Mouse (Mus musculus): ENCODE results near the gene Cadm1.
A peak's percentile ranks its signal among the peaks of the same experiment; 100 is the strongest.

Gene Cadm1

DNA sequence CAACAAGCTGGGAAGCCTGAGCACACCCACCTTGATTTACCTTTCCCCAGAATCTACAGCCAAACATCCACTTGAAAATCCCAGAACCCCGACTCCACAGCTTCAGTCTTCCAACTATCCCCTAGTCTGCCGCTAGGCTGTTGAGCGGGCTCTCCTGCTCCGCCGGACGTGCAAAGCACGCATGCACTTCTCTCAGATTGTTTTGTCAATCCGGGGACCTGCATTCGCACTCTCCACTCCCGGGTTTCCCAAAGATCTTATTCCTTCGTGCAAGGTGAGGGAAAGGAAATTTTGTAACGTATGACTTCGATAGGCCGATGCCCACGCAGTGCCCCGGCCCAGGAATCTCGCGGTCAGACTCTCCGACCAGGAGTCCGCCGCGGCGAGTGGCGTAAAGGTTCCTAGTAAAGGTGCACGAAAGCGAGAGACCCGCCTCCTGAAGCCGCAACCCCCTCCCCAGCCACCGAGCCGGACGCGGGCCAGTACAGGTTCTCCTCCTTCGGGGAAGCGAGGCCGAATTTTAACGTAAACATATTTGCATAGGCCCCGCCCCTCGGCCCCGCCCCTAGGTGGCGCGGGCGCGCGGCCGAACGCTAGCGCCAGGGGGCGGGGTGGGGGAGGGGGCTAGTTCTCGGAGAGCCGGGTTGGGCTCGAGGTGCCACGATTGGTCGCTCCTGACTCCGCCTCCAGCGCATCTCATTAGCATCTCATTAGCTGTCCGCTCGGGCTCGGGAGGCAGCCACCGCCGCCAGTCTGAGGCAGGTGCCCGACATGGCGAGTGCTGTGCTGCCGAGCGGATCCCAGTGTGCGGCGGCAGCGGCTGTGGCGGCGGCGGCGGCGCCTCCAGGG is at the start of gene Cadm1:
Cadm1 (plus strand) TSS at position 572 of the 849 bp plus-strand sequence.
- peak; percentile 98 for DNase-seq

DNA sequence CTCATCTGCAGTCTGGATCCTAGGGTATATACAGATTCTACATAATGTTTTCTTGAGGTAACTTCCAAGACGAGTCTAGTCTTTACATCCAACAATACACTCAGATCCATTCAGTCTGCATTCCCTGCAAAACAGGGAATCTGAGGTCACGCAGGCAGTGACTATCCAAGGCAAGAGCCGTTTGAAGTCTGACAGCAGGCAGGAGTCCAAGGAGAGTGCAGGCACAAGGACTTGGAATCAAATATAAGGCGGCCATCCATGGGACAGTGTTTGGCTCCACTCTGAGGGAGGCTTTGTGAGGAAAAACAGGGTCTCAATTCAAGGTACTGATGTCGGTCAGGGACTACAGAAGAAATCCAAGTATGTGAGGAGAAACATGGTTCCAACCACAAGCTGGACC is 45.5 kb upstream of the Cadm1 start:
- DNase-seq = no peak

DNA sequence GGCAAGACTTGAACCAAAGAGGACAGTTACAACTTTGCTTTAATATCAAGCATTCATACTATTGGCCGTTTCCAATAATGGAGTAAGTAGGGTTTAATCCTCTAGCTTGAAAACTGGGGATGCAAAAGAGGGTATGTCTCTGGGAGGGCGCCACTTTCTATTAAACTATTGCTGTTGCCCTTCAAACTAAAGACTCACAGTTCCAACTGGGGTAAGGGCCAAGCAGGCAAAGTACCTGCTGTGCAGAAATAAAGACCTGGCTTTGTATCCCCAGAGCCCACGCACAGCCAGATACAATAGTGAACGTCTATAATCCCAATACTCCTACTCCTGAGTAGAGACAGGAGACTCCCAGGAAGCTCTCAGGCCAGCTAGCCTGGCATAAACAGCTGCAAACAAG is 44.8 kb upstream of the Cadm1 start:
- no peak for DNase-seq

DNA sequence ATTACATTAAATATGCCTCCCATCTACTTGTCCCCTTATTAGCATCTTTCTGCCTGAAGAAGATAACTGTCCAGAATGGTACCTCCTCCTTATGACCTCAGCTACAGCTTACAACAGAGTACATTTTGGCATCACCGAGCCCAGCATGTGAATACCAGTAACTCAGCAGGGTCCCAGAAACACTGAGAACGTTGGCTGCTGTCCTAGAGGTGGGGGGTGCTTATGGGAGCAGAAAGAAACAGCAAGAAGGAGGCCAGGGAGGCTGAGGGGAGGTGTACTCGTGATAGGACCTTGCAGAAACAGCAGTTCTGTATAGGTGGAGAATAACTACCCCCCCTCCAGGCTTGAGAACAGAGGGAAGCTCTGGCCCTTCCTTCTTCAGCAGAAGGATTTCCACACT is 30.2 kb upstream of the Cadm1 start:
- no peak for DNase-seq

DNA sequence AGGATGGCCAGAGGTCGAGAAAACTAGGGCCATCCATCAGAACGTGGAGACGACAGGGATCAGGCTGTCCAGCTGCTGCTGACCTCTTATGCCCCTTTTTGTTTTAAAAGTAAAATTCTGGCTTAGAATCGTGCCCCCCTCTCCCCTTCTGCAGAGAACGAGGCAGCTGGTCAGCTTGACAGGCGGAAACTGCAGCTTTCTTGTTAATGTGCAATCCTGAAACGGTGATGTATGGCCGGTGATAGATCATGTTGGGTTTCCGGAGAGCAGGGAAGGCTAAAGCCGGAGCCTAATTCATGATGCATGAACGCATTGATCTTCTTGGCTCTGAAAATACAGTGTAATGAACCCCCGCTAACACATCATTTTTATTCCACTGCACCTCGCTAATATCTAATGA is 24.0 kb upstream of the Cadm1 start:
- DNase-seq = no peak

DNA sequence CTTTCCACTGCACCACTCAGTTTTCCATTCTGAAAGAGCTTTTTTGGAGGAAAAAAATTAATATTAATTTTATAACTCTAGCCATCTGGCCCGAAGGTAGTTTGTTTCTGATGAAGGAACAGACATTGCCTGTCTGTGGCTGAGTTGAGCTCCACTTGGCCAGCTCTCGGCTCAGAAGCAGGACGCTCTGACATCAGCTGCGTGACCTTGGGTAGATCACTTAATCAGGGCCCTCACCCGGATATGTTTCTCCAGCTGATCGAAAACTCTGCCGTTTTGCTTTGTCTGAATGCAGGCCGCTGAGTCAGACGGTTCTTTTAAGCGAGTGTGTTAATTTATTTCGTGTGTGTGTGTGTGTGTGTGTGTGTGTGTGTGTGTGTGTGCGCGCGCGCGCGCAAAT is 23.1 kb upstream of the Cadm1 start:
- DNase-seq = no peak

DNA sequence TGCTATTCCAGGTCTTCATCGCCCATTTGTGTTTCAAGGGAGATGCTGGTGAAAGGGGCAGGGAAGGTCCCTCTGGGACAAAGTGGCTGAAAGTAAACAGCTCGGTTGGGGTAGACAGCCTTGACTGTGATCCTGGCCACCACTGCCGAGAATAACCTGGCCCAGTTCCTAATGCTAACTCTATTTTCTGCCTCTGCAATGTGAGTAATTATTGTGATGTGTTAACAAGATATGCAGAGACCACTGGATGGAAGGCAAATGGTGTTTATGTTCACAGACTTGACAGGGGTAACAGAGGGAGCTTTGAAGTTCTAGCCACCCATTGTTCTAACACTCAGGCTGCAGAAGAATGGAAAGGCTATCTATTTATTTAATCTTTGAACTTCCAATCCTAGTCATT is 21.9 kb upstream of the Cadm1 start:
- DNase-seq = no peak

DNA sequence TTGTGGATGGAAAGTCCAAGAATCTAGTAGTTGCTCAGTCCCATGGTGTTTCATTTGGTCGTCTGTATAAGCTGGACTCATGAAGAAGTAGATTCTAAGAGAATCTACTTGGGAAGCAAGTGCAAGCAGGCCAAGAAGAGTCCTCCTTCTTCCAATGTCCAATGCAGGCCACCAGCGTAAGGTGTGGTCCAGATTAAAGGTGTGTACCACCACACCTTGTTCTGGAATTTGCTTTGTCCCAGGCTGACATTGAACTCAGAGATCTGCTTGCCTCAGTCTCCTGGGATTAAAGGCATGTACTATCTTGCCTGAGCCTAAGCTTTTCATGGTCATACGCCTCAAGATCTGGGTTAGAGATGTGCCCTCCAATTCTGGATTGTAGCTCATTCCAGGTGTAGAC is 17.5 kb upstream of the Cadm1 start:
- DNase-seq = no peak

DNA sequence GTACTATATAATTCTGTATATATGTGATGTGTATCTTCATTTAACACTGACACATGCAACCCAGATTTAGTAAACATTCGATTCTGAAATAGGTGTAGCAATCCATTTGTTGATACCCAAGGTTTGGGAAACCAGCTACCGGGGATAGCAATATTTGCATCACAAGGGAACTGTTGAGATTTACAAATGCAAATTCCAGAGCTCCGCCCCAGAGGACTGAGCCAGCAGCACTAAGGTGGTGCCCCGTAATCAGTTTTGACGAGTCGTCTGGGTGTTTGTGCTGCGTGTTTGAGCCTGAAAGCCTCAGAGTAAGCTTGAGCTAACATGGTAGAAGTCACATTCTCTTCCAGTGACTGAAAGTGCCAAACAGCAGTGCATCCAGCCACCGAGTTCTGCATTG is 15.7 kb upstream of the Cadm1 start:
- DNase-seq = no peak

DNA sequence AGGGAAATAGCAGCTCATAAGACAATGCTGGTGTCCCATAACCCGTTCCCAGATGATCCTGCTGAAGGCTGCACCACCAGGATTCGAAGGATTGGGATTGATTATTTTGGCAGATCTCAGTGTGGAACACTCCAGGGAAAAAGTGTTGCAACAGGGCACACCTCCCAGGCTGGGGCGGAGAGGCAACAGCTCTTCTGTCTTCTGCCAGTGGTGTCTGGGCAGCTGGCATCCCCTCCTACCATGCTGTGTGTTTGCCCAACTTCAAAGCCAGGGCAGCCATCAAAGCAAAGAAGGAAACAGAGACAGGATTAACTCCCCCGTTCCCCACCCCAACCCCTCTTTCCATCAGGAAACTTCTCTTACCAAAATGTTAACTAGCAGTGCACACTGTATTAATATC is 13.7 kb upstream of the Cadm1 start:
- DNase-seq = no peak

DNA sequence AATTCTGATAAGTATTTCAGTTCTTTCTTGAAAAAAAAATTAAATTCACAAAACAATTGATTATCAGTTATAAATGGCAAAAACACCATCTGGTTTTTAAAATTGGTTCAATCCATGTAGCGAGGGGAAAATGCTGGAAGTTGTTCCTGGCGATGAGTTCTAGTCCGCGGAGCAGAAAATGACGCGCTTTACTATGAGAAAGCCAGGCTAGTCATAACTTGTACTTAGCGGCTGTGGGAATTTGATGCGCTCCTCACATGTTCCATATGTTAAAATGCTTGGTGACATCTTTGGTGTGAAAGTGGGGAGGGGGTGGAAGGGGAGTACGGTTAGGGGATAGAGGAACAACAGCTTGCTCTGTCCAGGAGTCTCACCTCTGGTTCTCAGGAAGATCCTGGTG is 2.7 kb upstream of the Cadm1 start:
- DNase-seq = no peak

DNA sequence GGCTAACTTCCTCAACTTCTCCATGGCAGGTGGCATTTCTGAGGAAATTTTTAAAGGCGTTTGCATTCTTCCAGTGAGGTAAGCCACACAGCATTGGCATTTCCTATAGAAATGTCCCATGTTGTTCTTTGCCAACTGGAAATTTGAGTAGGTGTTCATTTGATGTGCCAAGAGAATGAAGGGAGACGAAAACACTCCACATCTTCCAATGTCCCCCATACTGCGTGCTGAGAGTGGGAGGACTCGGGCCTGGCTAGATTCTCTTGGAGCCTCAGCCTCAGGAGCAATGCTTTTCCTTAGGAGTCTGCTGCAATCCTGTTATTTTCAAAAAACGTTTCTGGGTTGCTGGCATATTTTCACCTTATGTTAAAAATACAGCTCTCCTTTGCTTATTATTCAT is 2.2 kb upstream of the Cadm1 start:
- DNase-seq = no peak

DNA sequence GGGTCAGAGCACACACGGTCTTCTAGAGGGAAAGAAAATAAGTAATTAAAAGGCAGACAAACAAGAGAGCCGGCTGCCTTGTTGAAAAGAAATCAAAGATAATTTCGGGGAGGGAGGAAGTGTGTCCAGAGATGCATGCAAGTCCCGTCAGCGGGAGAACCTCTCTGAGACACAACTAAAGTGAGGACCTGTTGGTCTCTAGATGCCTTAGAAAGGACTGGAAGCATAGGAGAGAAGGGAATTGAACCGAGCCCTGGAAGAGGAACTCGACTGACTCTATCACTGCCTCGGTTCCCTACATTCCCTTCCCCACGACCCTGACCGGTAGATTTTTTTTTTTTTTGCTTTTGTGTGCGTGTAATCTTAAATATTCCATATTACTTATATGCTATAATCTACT is 791 bp upstream of the Cadm1 start:
- no peak for DNase-seq

DNA sequence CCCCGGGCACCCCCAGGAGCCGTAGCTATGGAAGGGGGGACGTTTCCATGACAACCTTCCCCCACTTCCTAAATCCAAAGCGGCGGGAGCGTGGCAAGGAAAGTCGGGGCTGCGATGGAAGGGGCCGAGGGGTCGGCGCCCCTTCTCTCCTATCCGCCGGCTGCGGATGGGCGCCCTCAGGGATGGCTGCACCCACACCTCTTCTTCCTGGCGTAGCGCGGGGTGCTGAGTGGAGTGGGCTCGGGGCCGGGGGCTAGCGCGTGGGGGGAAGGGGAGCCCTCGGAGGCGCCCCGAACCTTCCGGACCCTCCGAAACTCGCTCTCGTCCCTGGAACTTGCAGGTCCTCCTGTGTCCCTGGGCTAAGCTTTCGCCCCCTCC is 560 bp downstream of the Cadm1 start:
- no peak for DNase-seq

DNA sequence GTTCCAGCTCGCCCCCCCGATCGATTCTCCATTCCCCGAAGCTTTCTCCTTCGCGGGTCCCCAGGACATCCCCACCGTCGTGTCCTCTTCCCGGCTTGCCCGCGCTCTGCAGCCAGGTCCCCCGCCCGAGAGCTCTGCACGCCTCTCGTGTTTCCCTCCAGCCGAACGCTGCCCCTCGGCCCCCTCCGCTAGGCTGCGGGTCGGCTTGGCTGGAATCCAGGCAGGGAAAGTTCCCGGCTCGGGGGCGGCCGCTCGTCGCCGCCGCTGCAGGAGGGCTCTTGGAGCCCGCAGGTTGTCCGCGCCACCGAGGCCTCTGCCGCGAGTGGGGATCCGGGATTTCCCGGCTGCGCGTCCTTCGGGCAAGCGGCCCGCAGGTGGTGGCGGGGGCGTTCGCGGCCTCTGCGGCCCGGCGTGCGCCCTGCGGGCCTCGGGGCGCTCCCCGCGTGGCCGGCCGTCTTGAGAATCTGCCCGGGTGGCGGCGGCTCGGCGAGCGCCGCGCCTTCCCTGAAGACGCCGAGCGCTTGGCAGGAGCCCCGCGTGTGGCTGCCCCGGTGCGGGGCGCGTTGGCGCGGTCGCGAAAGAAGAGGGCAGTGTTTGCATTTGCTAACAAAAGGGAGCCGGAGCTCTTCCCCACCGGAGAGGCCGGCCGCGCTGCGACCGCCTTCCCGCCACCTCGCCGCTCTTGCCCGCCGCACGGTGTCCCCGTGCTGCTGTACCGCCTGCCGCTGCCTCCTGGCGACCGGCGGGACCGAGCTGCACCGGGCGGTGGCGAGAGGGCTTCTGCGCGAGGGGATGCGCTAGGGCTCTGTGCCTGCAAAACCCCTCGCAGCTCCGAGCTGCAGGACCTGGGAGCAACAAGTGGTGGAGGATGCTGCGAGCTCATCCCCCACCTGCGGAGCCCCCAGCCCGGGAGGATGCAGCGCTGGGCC is 1.2 kb downstream of the Cadm1 start:
- peak; percentile 71 for DNase-seq

DNA sequence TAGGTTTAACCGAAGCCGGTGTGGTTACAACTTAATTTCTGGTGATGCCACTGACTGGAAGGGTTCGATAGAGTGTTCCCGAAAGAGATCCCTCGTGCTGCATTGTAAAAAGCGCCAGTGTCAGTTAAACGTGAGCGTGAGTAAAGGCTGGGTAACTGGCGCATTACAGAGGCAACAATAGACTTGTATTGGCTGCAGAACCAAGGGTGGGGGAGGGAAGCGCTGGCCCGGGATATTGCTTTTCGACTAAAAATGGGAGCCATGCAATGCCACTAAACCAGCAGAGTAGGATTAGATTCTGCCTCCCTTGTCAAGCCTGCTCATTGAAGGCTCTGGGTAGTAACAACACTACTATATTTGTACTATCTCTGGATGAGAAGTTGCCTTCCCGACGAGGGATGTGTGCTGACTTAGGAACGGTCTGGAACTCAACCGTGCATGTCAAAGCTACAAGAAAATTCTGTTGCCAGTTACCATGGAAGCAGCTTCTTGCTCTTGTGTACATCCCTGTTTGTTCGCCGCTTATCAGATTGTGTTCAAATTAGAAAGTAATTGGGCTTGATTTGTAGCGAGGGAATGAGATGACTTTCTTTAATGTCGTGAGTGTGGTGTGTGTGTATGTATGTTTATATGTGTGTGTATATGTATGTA is 2.4 kb downstream of the Cadm1 start:
- peak; percentile 45 for DNase-seq

DNA sequence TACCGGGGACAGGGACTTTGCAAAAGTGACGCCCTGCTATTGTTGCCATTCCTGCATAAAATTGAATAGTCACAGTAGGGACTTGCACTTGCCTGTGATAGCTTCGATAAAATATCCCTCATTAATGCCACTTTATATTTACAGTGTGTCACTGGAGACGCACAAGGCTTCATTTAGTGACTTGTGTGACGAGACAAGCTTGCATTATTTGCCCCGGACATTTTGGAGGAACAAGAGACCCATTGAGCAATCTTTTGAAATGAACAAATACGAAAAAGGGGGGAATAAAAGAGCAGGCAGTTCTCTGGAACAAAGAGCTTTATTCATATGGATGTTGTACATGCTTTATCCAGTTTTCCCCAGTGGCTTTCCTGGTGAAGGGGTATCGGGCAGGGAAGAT is 3.5 kb downstream of the Cadm1 start:
- DNase-seq = no peak

DNA sequence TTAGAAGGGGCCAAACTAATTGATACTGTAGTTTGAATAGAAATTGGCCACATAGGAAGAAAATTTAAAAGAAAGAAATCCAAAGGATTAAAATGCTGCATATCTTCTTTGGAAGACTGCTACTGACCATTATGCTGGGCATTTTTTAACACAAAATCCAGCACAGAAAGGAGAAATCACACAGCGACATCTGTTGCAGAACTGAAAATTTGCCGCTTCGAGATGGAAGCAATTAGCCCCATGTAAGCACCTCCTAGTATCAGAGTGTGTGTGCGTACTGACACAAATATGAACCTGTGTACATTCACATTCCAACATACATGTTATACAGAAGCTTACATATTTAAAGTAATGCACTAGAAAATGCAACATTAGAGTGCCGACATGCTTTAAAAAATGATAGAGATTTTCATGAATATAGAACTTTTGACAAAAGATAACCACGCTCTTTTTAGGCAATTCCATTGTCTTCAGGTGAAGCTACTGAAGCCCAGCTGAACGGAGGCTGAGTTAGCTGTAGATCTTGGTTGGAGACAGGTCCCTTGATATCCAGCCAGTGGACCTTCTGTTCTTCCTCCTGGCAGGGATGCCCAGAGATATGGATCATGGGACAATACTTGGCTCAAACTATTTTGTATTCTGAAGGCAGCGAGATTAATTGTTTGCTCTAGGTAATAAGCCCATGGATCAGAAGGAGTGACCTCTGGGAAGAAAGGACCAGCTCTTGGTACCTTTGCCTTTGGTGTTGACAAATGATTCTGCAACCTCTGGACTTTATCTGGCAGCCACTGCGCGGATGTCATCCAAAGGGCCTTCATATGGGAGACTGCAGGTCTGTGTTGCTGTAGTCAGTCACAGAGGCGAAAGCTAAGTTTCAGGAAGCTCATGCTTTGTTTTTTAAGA is 4.9 kb downstream of the Cadm1 start:
- no peak for DNase-seq

DNA sequence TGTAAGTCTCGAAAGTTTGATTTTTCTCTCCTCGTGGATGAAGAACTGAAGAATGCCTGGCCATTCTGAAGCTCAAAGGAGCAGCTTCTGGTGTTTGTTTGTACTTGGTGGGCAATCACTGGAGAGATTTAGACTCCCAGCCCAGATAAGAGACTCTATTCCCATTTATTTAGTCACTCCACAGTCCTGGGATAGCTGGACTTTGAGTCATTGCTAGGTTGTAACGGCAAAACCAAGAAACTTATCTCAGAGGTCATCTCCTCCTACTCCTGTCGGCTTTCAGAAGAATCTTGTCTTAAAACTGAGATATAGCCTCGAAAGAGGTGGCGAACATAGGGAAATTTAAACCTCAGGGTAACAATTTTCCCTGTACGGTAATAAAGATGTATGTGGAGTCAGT is 15.3 kb downstream of the Cadm1 start:
- DNase-seq = no peak

DNA sequence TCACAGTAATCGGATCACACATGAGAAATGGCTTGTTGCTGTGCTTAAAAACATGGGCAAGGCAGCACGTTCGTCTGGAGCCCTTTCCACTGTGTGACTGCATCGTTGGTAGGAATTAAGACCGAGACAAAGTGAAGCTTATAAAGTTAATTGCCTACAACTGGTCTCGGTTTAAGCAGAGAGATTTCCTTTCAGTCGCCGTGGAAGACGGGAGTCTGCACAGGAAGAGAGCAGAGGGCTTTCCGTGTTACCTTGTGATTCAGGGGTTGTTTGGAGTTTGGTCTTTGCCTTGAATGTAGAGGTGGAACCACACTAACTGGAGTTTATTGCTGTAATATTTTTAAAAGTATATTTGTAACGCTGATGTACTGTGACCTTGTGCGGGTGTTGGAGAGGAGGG is 15.7 kb downstream of the Cadm1 start:
- no peak for DNase-seq

DNA sequence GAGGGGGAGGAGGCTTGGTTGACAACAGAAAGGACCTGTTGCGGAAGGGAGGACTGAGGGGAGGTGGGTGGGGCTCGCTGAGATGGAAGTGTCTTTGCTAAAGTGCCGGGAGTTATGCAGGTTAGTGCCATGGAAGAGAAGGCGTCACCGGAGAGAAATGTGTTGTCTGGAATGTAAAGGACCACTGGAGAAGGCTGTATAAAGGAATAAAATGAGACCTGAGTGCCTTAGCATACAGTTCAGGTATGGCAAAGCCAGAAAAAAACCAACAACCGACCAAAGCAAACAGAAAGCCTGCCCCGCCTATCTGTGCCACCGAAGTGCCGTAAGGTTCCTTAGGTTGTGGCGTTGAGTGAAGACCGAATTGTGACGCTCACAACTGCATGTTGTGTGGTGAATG is 18.4 kb downstream of the Cadm1 start:
- no peak for DNase-seq

DNA sequence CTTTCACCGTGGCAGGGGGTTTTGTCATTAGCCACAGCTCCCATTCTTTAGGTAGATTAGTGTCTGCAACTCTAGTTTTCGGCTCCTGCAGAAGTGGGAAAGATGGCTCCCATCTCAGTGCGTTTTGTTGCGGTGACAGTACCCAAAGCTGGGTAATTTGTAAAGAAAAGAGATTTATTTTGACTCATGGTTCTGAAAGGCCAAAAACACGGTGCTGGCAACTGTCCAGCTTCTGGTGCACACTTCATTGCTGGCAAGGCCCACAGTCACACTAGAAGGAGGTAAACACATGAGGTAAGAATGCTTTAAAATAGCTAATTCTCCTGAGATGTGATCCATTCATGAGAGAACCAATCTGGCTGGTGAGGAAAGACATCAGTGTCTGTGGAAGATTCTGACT is 18.9 kb downstream of the Cadm1 start:
- no peak for DNase-seq
